Mouse (Mus musculus): ENCODE results near the gene Gm49396. TPM values are rescaled to one million over a fixed set of nuclear protein-coding genes. Genes with fewer than 3 reads are reported as not detected.

Gm49396 gene
- total RNA-seq (2014; rRNA removed) (6.0 and 8.4 TPM in 2 replicates), polyA plus RNA-seq (2015; fragmentation: Nextera tagmentation; extraction: Ambion mirVana) (4.9 and 7.2 TPM in 2 replicates)

GRCm38 (mm10) chr7:30563117-30563905 is at the start of gene Gm49396, which contains the start of the genes U2af1l4 and Psenen:
Gene Gm49396 (plus strand): TSS chr7:30563344.
Gene U2af1l4 (plus strand): TSS chr7:30563301.
Gene Psenen (minus strand): TSS chr7:30563627.
- peak; percentile 17; the same call in 1 of the 2 replicates for TF ChIP-seq CTCF (IDR thresholded peaks at IDR 0.05)
- Histone ChIP-seq H3K27ac (ENCODE audit: low read depth, low read length) (peak within 1 kb of the TSS; percentile 86), H3K9me3 (ENCODE audit: low read length) (no peaks in the 10 kb centered on the region), H3K27me3 (ENCODE audit: insufficient read depth, low read length) (no peaks in the 10 kb centered on the region), H3K36me3 (ENCODE audit: insufficient read depth, low read length) (peaks cover 23% of the 10 kb centered on the region), H3K4me2 (ENCODE audit: low read depth, low read length, poor library complexity, severe bottlenecking) (peak within 1 kb of the TSS; percentile 79), H3K9ac (replicated peaks; ENCODE audit: low read length, poor library complexity, severe bottlenecking) (peak within 1 kb of the TSS; percentile 75), H3K4me1 (ENCODE audit: insufficient read depth, low read length) (no peaks in the 10 kb centered on the region), H3K4me3 (ENCODE audit: low read depth, low read length) (peak within 1 kb of the TSS; percentile 63)
- ATAC-seq (ENCODE audit: low FRiP score) (peak; percentile 86), DNase-seq (ENCODE audit: low spot score) (peak; percentile 99)
- under 1% methylated on average over 45 of the region's 45 CpGs for WGBS

GRCm38 (mm10) chr7:30515003-30515760 is 48.0 kb upstream of the Gm49396 start:
- no peaks in the 10 kb centered on the region for H3K36me3 ChIP-seq (ENCODE audit: insufficient read depth, low read length)
- no peak overlapping the region for H3K9ac ChIP-seq (replicated peaks; ENCODE audit: low read length, poor library complexity, severe bottlenecking)
- DNase-seq (ENCODE audit: low spot score) = no peak
- H3K4me1 ChIP-seq (ENCODE audit: insufficient read depth, low read length) = no peaks in the 10 kb centered on the region
- no peak overlapping the region for H3K27ac ChIP-seq (ENCODE audit: low read depth, low read length)
- TF ChIP-seq CTCF (IDR thresholded peaks at IDR 0.05) = no peak
- H3K27me3 ChIP-seq (ENCODE audit: insufficient read depth, low read length) = no peaks in the 10 kb centered on the region
- no peak for ATAC-seq (ENCODE audit: low FRiP score)
- 64% methylated on average over 24 of the region's 24 CpGs for WGBS
- H3K9me3 ChIP-seq (ENCODE audit: low read length) = no peaks in the 10 kb centered on the region
- H3K4me2 ChIP-seq (ENCODE audit: low read depth, low read length, poor library complexity, severe bottlenecking) = no peak overlapping the region
- H3K4me3 ChIP-seq (ENCODE audit: low read depth, low read length) = no peak overlapping the region

- Histone ChIP-seq H3K27me3 (ENCODE audit: insufficient read depth, low read length) (no peaks in the 10 kb centered on the region), H3K36me3 (ENCODE audit: insufficient read depth, low read length) (peaks cover 8% of the 10 kb centered on the region), H3K27ac (ENCODE audit: low read depth, low read length) (no peak overlapping the region), H3K9me3 (ENCODE audit: low read length) (no peaks in the 10 kb centered on the region), H3K4me2 (ENCODE audit: low read depth, low read length, poor library complexity, severe bottlenecking) (no peak overlapping the region), H3K9ac (replicated peaks; ENCODE audit: low read length, poor library complexity, severe bottlenecking) (no peak overlapping the region), H3K4me1 (ENCODE audit: insufficient read depth, low read length) (no peaks in the 10 kb centered on the region), H3K4me3 (ENCODE audit: low read depth, low read length) (no peak overlapping the region)
- no peak for TF ChIP-seq CTCF (IDR thresholded peaks at IDR 0.05)
- 45% methylated on average over 8 of the region's 8 CpGs for WGBS
- DNase-seq (ENCODE audit: low spot score) (no peak), ATAC-seq (ENCODE audit: low FRiP score) (no peak)
Measured at GRCm38 (mm10) chr7:30518325-30518724, 44.8 kb upstream of the Gm49396 start.

- Histone ChIP-seq H3K4me3 (ENCODE audit: low read depth, low read length) (no peak overlapping the region), H3K36me3 (ENCODE audit: insufficient read depth, low read length) (peaks cover 26% of the 10 kb centered on the region), H3K4me1 (ENCODE audit: insufficient read depth, low read length) (no peaks in the 10 kb centered on the region), H3K27me3 (ENCODE audit: insufficient read depth, low read length) (no peaks in the 10 kb centered on the region), H3K27ac (ENCODE audit: low read depth, low read length) (no peak overlapping the region), H3K9me3 (ENCODE audit: low read length) (no peaks in the 10 kb centered on the region), H3K9ac (replicated peaks; ENCODE audit: low read length, poor library complexity, severe bottlenecking) (no peak overlapping the region), H3K4me2 (ENCODE audit: low read depth, low read length, poor library complexity, severe bottlenecking) (no peak overlapping the region)
- ATAC-seq (ENCODE audit: low FRiP score) (0 out of 2 replicates have a peak, but pooled peaks have one; percentile 8), DNase-seq (ENCODE audit: low spot score) (no peak)
- 44% methylated on average over 4 of the region's 4 CpGs for WGBS
- TF ChIP-seq CTCF (IDR thresholded peaks at IDR 0.05) = no peak
Measured at GRCm38 (mm10) chr7:30520396-30520795, 42.7 kb upstream of the Gm49396 start.

- H3K4me2 ChIP-seq (ENCODE audit: low read depth, low read length, poor library complexity, severe bottlenecking) = no peak overlapping the region
- ATAC-seq (ENCODE audit: low FRiP score) = no peak
- H3K4me3 ChIP-seq (ENCODE audit: low read depth, low read length) = no peak overlapping the region
- WGBS = 52% methylated on average over 5 of the region's 5 CpGs
- no peak overlapping the region for H3K9ac ChIP-seq (replicated peaks; ENCODE audit: low read length, poor library complexity, severe bottlenecking)
- no peaks in the 10 kb centered on the region for H3K27me3 ChIP-seq (ENCODE audit: insufficient read depth, low read length)
- H3K9me3 ChIP-seq (ENCODE audit: low read length) = no peaks in the 10 kb centered on the region
- TF ChIP-seq CTCF (IDR thresholded peaks at IDR 0.05) = no peak
- H3K4me1 ChIP-seq (ENCODE audit: insufficient read depth, low read length) = no peaks in the 10 kb centered on the region
- DNase-seq (ENCODE audit: low spot score) = no peak
- H3K36me3 ChIP-seq (ENCODE audit: insufficient read depth, low read length) = peaks cover 31% of the 10 kb centered on the region
- peak overlapping the region; percentile 51; the same call in 1 of the 2 replicates for H3K27ac ChIP-seq (ENCODE audit: low read depth, low read length)
Measured at GRCm38 (mm10) chr7:30520856-30521255, 42.3 kb upstream of the Gm49396 start.

Measured in midbrain, postnatal 0 days (tissue).